Mouse (Mus musculus): Measurements from ENCODE around the gene Birc3. TPM values are rescaled to one million over a fixed set of nuclear protein-coding genes. Genes with fewer than 3 reads are reported as not detected.

Gene Birc3
- total RNA-seq (2012; rRNA removed) (11.6 and 15.9 TPM in 2 replicates), polyA plus RNA-seq (2012; ENCODE audit: insufficient read depth in 1 of 2, insufficient read length in 2 of 2, low read depth in 1 of 2, low replicate concordance in 2 of 2, missing spikeins in 1 of 2) (10 to 100 TPM in 1 of 2 experiments, not detected in 1; 26.5 TPM)

DNA sequence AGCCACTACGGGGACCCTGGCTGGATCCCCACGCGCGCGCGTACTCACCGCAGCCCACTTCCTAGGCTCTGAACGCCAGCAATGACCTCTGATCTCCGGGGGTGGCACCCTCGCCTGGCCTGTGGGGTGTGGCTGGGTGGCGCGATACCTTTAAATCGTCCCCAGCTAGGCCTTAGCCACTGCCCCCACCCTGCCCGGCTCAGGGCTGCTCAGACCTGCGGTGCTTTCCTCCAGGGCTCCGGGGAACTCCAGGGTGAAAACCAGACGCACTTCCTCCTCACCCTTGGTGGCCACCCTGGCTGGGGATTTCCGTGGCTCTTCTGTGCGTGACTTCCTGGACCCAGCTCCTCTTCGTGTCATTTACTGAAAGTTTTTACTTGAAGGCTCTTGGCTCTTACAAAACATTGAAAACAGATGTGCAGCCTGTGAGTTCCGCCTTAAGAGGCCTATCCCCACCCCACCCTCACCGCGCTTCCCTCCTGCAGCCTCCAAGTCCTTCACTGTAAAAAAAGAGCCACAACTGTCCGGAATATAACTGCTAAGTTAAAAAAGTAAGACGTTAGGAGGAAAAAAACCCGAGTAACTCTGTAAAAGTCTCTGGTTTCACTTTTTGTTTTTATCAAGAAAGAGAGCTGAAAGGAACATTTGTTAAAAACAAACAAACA is at the start of gene Birc3:
Gene Birc3, minus strand, starts transcription at position 412 of the 665 bp plus-strand sequence.
- H3K4me1 ChIP-seq (ENCODE audit: control insufficient read depth in 1 of 2, insufficient read depth in 2 of 2, low read length in 2 of 2): peaks cover 8 to 28% of the 10 kb centered on the region in 2 experiments
- peak within 1 kb of the TSS; percentile 85 to 90 for H3K4me3 ChIP-seq (ENCODE audit: control insufficient read depth in 1 of 2, insufficient read depth in 1 of 2, low read depth in 2 of 2, low read length in 2 of 2)
- peaks cover 8% of the 10 kb centered on the region for H3K79me2 ChIP-seq (ENCODE audit: control insufficient read depth, insufficient read depth, low read length, poor library complexity)
- DNase-seq (ENCODE audit: low read depth, low spot score): peak; percentile 92
- H3K9me3 ChIP-seq (replicated peaks; ENCODE audit: insufficient read depth, low read length): no peaks in the 10 kb centered on the region
- peak within 1 kb of the TSS; percentile 79 for H3K27ac ChIP-seq (ENCODE audit: control insufficient read depth, low read depth, low read length)
- H3K9ac ChIP-seq (ENCODE audit: control insufficient read depth, low read depth, low read length, poor library complexity, severe bottlenecking): peak within 1 kb of the TSS; percentile 92
- peaks cover 0 to 18% of the 10 kb centered on the region in 2 experiments; a peak in 2 of 4 replicates for H3K36me3 ChIP-seq (ENCODE audit: control insufficient read depth in 1 of 2, insufficient read depth in 2 of 2, low read length in 2 of 2)
- 0 out of 4 replicates have a peak, but pooled peaks cover 0 to under 1% of the 10 kb centered on the region in 2 experiments for H3K27me3 ChIP-seq (ENCODE audit: control insufficient read depth in 1 of 2, insufficient read depth in 2 of 2, low read length in 2 of 2)
- TF ChIP-seq CHD1 (IDR thresholded peaks at IDR 0.05; ENCODE audit: low read depth, low read length) (peak; percentile 95), ZC3H11A (IDR thresholded peaks at IDR 0.05; ENCODE audit: low read depth, low read length) (0 out of 2 replicates have a peak, but pooled peaks have one; percentile 8), MXI1 (IDR thresholded peaks at IDR 0.05; ENCODE audit: low read depth, low read length) (peak; percentile 68), RCOR1 (IDR thresholded peaks at IDR 0.05; ENCODE audit: low read depth, low read length) (no peak), MYB (IDR thresholded peaks at IDR 0.05; ENCODE audit: low read depth, low read length) (no peak), NELFE (IDR thresholded peaks at IDR 0.05; ENCODE audit: low read depth, low read length) (peak; percentile 55; the same call in 1 of the 2 replicates), MEF2A (IDR thresholded peaks at IDR 0.05; ENCODE audit: extremely low read depth, insufficient replicate concordance, low read depth, low read length, poor library complexity, severe bottlenecking) (no peak), HCFC1 (IDR thresholded peaks at IDR 0.05; ENCODE audit: low read depth, low read length) (peak; percentile 62), CHD2 (IDR thresholded peaks at IDR 0.05; ENCODE audit: low read length) (no peak; the same call in 1 of the 2 replicates), USF1 (IDR thresholded peaks at IDR 0.05; ENCODE audit: low read depth, low read length) (no peak), USF2 (IDR thresholded peaks at IDR 0.05; ENCODE audit: borderline replicate concordance in 1 of 2, insufficient read depth in 1 of 2, low read depth in 1 of 2, low read length in 2 of 2) (no peak), BHLHE40 (IDR thresholded peaks at IDR 0.05; ENCODE audit: borderline replicate concordance, low read depth, low read length) (0 out of 2 replicates have a peak, but pooled peaks have one; percentile 5), ETS1 (IDR thresholded peaks at IDR 0.05; ENCODE audit: low read depth, low read length) (peak; percentile 24; the same call in 1 of the 2 replicates), MAX (IDR thresholded peaks at IDR 0.05; ENCODE audit: low read length) (0 out of 2 replicates have a peak, but pooled peaks have one; percentile 14), POLR2AphosphoS2 (IDR thresholded peaks at IDR 0.05; ENCODE audit: low read length) (no peak; the same call in 1 of the 2 replicates), E2F4 (IDR thresholded peaks at IDR 0.05; ENCODE audit: borderline replicate concordance, low read depth, low read length) (no peak), MYC (IDR thresholded peaks at IDR 0.05; ENCODE audit: low read depth, low read length) (no peak; the same call in 1 of the 2 replicates), RAD21 (IDR thresholded peaks at IDR 0.05; ENCODE audit: low read depth, low read length) (no peak; the same call in 1 of the 2 replicates), TBP (IDR thresholded peaks at IDR 0.05; ENCODE audit: low read depth, low read length) (peak; percentile 46), ZNF384 (IDR thresholded peaks at IDR 0.05; ENCODE audit: low read depth, low read length) (peak; percentile 61; the same call in 1 of the 2 replicates), SIN3A (IDR thresholded peaks at IDR 0.05; ENCODE audit: low read length) (peak; percentile 70), GATA1 (IDR thresholded peaks at IDR 0.05; ENCODE audit: low read depth, low read length) (no peak), CTCF (IDR thresholded peaks at IDR 0.05 in 2 of 3, conservative IDR thresholded peaks at IDR 0.05 in 1 of 3; ENCODE audit: control insufficient read depth in 1 of 3, insufficient read depth in 1 of 3, low read depth in 2 of 3, low read length in 3 of 3, poor library complexity in 1 of 3, severe bottlenecking in 1 of 3) (0 out of 6 replicates have a peak, but pooled peaks of 1 of the 3 experiments have one; percentile 12), POLR2AphosphoS5 (IDR thresholded peaks at IDR 0.05; ENCODE audit: borderline replicate concordance, low read depth, low read length) (0 out of 2 replicates have a peak, but pooled peaks have one; percentile 6), POLR2A (IDR thresholded peaks at IDR 0.05; ENCODE audit: control insufficient read depth in 1 of 2, insufficient read depth in 1 of 2, low read depth in 1 of 2, low read length in 2 of 2, poor library complexity in 1 of 2) (peak; percentile 75 to 81), MAFK (IDR thresholded peaks at IDR 0.05; ENCODE audit: borderline replicate concordance, low read depth, low read length) (no peak), KAT2A (conservative IDR thresholded peaks at IDR 0.05; ENCODE audit: low read depth, low read length) (no peak), SMC3 (IDR thresholded peaks at IDR 0.05; ENCODE audit: low read depth, low read length) (0 out of 2 replicates have a peak, but pooled peaks have one; percentile 13), TAL1 (IDR thresholded peaks at IDR 0.05; ENCODE audit: low read length) (no peak), TCF12 (IDR thresholded peaks at IDR 0.05; ENCODE audit: low read depth, low read length) (0 out of 2 replicates have a peak, but pooled peaks have one; percentile 2), MAZ (IDR thresholded peaks at IDR 0.05; ENCODE audit: low read depth, low read length) (no peak; the same call in 1 of the 2 replicates), EP300 (IDR thresholded peaks at IDR 0.05; ENCODE audit: low read depth in 1 of 2, low read length in 2 of 2) (peak in 1 of 2 experiments; percentile 10), UBTF (IDR thresholded peaks at IDR 0.05; ENCODE audit: borderline replicate concordance, insufficient read depth, low read depth, low read length) (peak; percentile 68; the same call in 1 of the 2 replicates), ELF1 (IDR thresholded peaks at IDR 0.05; ENCODE audit: low read depth, low read length) (peak; percentile 45; the same call in 1 of the 2 replicates)
